Mouse (Mus musculus): ENCODE measurements at regions not wholly inside any gene's neighbourhood (a gene's known extent, or its start where the extent isn't known, plus 50 kb on each side); places are given as distances from the start of the nearest gene placed in this dataset.

DNA sequence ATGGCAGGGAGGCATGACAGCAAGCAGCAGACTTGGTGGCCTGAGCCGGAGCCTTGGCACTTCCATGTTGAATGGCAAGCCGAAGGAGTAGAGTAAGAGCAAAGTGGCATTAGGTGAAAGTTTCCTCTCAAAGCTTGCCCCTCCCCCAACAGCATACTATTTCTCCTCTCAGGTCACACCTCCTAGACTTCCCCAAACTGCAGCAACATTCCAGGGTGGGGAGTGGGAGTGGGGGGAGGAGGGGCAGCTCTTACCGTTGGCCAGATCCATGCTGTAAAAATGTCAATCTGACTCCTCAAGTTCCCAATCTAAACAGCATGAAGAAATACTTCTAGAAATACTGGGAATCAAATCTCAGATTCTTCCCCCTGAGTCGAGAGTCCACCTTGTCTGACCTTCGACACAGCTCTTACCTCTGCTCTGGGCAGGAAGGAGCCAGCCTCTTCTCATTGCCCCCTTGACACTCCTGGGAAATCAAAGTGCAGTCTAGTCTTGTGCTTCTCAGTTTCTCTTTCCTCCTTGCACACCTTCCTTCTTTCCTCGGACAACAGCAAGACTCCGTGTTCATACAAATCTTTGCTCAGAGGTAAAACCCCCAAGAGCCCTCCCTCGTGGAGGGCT, 794.9 kb upstream of the BB014433 start:
- Histone ChIP-seq H3K9me3 (replicated peaks; ENCODE audit: control insufficient read depth, low read length) (no peaks in the 10 kb centered on the region), H3K27ac (replicated peaks; ENCODE audit: low read depth, low read length) (no peak overlapping the region), H3K4me2 (ENCODE audit: low read depth, low read length) (no peak overlapping the region), H3K4me1 (ENCODE audit: control insufficient read depth, insufficient read depth, low read length) (no peaks in the 10 kb centered on the region), H3K36me3 (replicated peaks; ENCODE audit: control insufficient read depth, insufficient read depth, low read depth, low read length) (no peaks in the 10 kb centered on the region), H3K27me3 (ENCODE audit: control insufficient read depth, insufficient read depth, low read length) (no peaks in the 10 kb centered on the region), H3K9ac (replicated peaks; ENCODE audit: low read length) (no peak overlapping the region), H3K4me3 (ENCODE audit: low read depth, low read length) (no peak overlapping the region)
- WGBS = 76% methylated on average over 8 of the region's 8 CpGs
- DNase-seq (ENCODE audit: low spot score) (peak; percentile 12), ATAC-seq (replicated peaks; ENCODE audit: insufficient number of reproducible peaks, low FRiP score, low TSS enrichment, low read depth) (no peak)

DNA sequence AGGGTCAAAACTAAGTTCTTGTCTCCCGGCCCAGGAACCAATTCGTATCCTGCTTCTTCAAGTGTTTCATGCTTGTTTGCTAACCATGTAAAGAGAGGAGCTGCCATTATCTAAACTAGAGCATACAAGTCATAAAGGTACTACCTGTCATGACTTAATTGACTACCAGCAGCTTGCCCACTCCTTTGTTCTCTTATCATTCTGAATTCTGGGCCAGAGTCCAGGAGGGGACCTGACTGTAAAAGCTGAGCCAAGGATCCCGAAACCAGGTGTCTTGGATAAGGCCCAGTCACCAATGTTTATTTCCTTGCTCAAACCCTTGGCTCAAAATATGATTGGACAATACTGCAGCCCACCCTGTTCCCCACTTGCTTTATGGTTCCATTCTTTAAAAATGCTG, 786.9 kb upstream of the BB014433 start:
- H3K27ac ChIP-seq (replicated peaks; ENCODE audit: low read depth, low read length) = no peak overlapping the region
- no peak overlapping the region for H3K4me2 ChIP-seq (ENCODE audit: low read depth, low read length)
- H3K4me1 ChIP-seq (ENCODE audit: control insufficient read depth, insufficient read depth, low read length) = no peaks in the 10 kb centered on the region
- 88% methylated on average over 3 of the region's 3 CpGs for WGBS
- H3K9ac ChIP-seq (replicated peaks; ENCODE audit: low read length) = no peak overlapping the region
- no peaks in the 10 kb centered on the region for H3K27me3 ChIP-seq (ENCODE audit: control insufficient read depth, insufficient read depth, low read length)
- no peak for DNase-seq (ENCODE audit: low spot score)
- H3K4me3 ChIP-seq (ENCODE audit: low read depth, low read length) = no peak overlapping the region
- no peaks in the 10 kb centered on the region for H3K9me3 ChIP-seq (replicated peaks; ENCODE audit: control insufficient read depth, low read length)
- no peaks in the 10 kb centered on the region for H3K36me3 ChIP-seq (replicated peaks; ENCODE audit: control insufficient read depth, insufficient read depth, low read depth, low read length)
- no peak for ATAC-seq (replicated peaks; ENCODE audit: insufficient number of reproducible peaks, low FRiP score, low TSS enrichment, low read depth)

DNA sequence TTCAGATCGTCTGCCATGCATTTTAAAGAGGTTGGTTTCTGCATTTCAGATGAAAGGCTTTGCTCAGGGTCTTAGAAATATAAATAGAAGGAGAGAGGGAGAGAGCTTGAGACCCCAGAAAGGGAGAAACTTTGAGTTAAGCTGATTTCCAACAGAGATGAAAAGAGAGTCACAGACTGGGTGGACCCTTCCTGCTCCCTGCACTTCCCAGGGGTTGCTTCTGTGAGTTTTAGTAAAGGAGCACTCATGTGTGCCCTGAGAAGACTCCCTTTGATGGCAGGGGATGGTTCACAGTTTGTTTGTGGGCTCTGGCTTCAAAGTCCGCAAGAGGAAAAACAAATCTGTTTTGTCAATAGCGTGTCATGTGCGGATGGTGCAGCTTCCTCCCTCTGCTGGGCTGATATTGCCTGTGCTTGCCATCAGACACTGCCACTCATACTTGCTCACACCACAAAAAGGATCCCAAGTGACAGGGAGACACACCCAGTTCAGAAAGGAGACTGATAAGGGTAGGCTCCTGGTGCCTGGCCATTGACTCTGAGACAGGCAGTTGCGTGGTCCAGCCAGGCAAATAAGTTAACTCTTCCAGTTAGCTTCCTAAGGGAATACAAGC, 775.8 kb upstream of the BB014433 start:
- H3K27me3 ChIP-seq (ENCODE audit: control insufficient read depth, insufficient read depth, low read length) = no peaks in the 10 kb centered on the region
- WGBS = 39% methylated on average over 5 of the region's 5 CpGs
- H3K4me2 ChIP-seq (ENCODE audit: low read depth, low read length) = no peak overlapping the region
- ATAC-seq (replicated peaks; ENCODE audit: insufficient number of reproducible peaks, low FRiP score, low TSS enrichment, low read depth) (no peak), DNase-seq (ENCODE audit: low spot score) (no peak)
- H3K36me3 ChIP-seq (replicated peaks; ENCODE audit: control insufficient read depth, insufficient read depth, low read depth, low read length) = no peaks in the 10 kb centered on the region
- H3K4me3 ChIP-seq (ENCODE audit: low read depth, low read length) = no peak overlapping the region
- H3K9ac ChIP-seq (replicated peaks; ENCODE audit: low read length) = no peak overlapping the region
- no peaks in the 10 kb centered on the region for H3K9me3 ChIP-seq (replicated peaks; ENCODE audit: control insufficient read depth, low read length)
- no peak overlapping the region for H3K27ac ChIP-seq (replicated peaks; ENCODE audit: low read depth, low read length)
- H3K4me1 ChIP-seq (ENCODE audit: control insufficient read depth, insufficient read depth, low read length) = no peaks in the 10 kb centered on the region

DNA sequence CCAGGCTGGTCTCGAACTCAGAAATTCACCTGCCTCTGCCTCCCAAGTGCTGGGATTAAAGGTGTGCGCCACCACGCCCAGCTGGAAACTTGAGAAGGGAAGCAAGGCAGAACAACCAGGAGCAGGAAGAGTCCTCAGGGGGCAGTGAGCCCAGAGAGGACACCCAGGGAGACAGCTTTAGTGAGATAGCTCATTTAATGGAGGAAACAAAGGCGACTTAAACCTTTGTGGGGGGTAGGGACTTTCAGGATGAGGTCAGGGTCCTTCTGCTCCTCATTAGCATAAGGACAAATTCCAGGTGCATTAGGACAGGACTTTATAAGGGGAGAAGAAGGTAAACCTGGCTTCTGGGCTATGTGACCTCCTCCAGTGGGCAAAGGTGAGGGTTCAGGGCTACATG, 742.5 kb upstream of the BB014433 start:
- Histone ChIP-seq H3K27me3 (ENCODE audit: control insufficient read depth, insufficient read depth, low read length) (no peaks in the 10 kb centered on the region), H3K9me3 (replicated peaks; ENCODE audit: control insufficient read depth, low read length) (no peaks in the 10 kb centered on the region), H3K4me1 (ENCODE audit: control insufficient read depth, insufficient read depth, low read length) (no peaks in the 10 kb centered on the region), H3K4me3 (ENCODE audit: low read depth, low read length) (no peak overlapping the region), H3K9ac (replicated peaks; ENCODE audit: low read length) (no peak overlapping the region), H3K36me3 (replicated peaks; ENCODE audit: control insufficient read depth, insufficient read depth, low read depth, low read length) (no peaks in the 10 kb centered on the region), H3K4me2 (ENCODE audit: low read depth, low read length) (no peak overlapping the region), H3K27ac (replicated peaks; ENCODE audit: low read depth, low read length) (no peak overlapping the region)
- no peak for ATAC-seq (replicated peaks; ENCODE audit: insufficient number of reproducible peaks, low FRiP score, low TSS enrichment, low read depth)
- no peak for DNase-seq (ENCODE audit: low spot score)
- 84% methylated on average over 4 of the region's 4 CpGs for WGBS
